Mouse (Mus musculus): ENCODE measurements around the gene Ranbp17. TPM values are rescaled to one million over a fixed set of nuclear protein-coding genes. Genes with fewer than 3 reads are reported as not detected.

Ranbp17 gene
- total RNA-seq, 2 experiments from 2014 or later: 11.5 to 12.2 TPM

GRCm38 (mm10) chr11:33274294-33274693, 239.3 kb downstream of the Ranbp17 start:
- no peak for DNase-seq (ENCODE audit: low spot score in 2 of 2)

GRCm38 (mm10) chr11:33240295-33240694, 273.3 kb downstream of the Ranbp17 start:
- no peak for DNase-seq (ENCODE audit: low spot score in 2 of 2)

GRCm38 (mm10) chr11:33234134-33234533, 279.4 kb downstream of the Ranbp17 start:
- no peak for DNase-seq (ENCODE audit: low spot score in 2 of 2)

- no peak for DNase-seq (ENCODE audit: low spot score in 2 of 2)
These were observed 281.5 kb downstream of the Ranbp17 start for GRCm38 (mm10) chr11:33232056-33232455.

GRCm38 (mm10) chr11:33228186-33228585, 285.4 kb downstream of the Ranbp17 start:
- DNase-seq (ENCODE audit: low spot score in 2 of 2): no peak

- no peak for DNase-seq (ENCODE audit: low spot score in 2 of 2)
These were observed 287.0 kb downstream of the Ranbp17 start for GRCm38 (mm10) chr11:33226516-33226915.

GRCm38 (mm10) chr11:33221566-33222365, 291.8 kb downstream of the Ranbp17 start:
- DNase-seq (ENCODE audit: low spot score in 2 of 2): no peak

GRCm38 (mm10) chr11:33220763-33221162, 292.8 kb downstream of the Ranbp17 start:
- no peak for DNase-seq (ENCODE audit: low spot score in 2 of 2)

GRCm38 (mm10) chr11:33217384-33218079, 296.0 kb downstream of the Ranbp17 start:
- DNase-seq (ENCODE audit: low spot score in 2 of 2): no peak

- DNase-seq (ENCODE audit: low spot score in 2 of 2): no peak
These were observed 306.1 kb downstream of the Ranbp17 start for GRCm38 (mm10) chr11:33207411-33207810.

GRCm38 (mm10) chr11:33204966-33205365, 308.6 kb downstream of the Ranbp17 start:
- no peak for DNase-seq (ENCODE audit: low spot score in 2 of 2)

GRCm38 (mm10) chr11:33204329-33204705, 309.2 kb downstream of the Ranbp17 start:
- DNase-seq (ENCODE audit: low spot score in 2 of 2): peak in 1 of 2 experiments; percentile 22

GRCm38 (mm10) chr11:33203383-33204328, 309.9 kb downstream of the Ranbp17 start, which contains the start of gene Tlx3:
Gene Tlx3 (minus strand): TSS chr11:33203589.
- peak; percentile 46 to 52 for DNase-seq (ENCODE audit: low spot score in 2 of 2)

GRCm38 (mm10) chr11:33202972-33203371, 310.6 kb downstream of the Ranbp17 start:
- DNase-seq (ENCODE audit: low spot score in 2 of 2): no peak

- DNase-seq (ENCODE audit: low spot score in 2 of 2): no peak
These were observed 311.2 kb downstream of the Ranbp17 start for GRCm38 (mm10) chr11:33202296-33202695.

- DNase-seq (ENCODE audit: low spot score in 2 of 2): no peak
These were observed 311.9 kb downstream of the Ranbp17 start for GRCm38 (mm10) chr11:33201626-33202010.

GRCm38 (mm10) chr11:33200764-33201625, 312.6 kb downstream of the Ranbp17 start:
- peak in 1 of 2 experiments; percentile 27 for DNase-seq (ENCODE audit: low spot score in 2 of 2)

GRCm38 (mm10) chr11:33199906-33200763, 313.4 kb downstream of the Ranbp17 start:
- DNase-seq (ENCODE audit: low spot score in 2 of 2): peak in 1 of 2 experiments; percentile 14

- DNase-seq (ENCODE audit: low spot score in 2 of 2): no peak
These were observed 314.4 kb downstream of the Ranbp17 start for GRCm38 (mm10) chr11:33199117-33199514.
